Mouse (Mus musculus) heart, embryonic 16.5 days (tissue): ENCODE results near the gene Wdr5. TPM values are rescaled to one million over a fixed set of nuclear protein-coding genes. Genes with fewer than 3 reads are reported as not detected.

ENCODE experiments used
- ATAC-seq: fragments of 200-750 bp; cut with Nextera tagmentation; replicated peaks from 2 replicates; pipeline ENCODE4 v1.8.0; 2017; ENCODE audit warnings: moderate number of reproducible peaks; ENCODE audit not compliant: insufficient read depth, low FRiP score; ENCODE audit errors: extremely low read depth
- H3K27ac ChIP-seq: fragments of 300-500 bp; sonication (generic); 2 replicates; pipeline ENCODE4 v1.5.1; 2014; ENCODE audit warnings: mild to moderate bottlenecking, low read length, control low read depth, moderate library complexity
- H3K27me3 ChIP-seq: fragments of 300-500 bp; sonication (generic); 2 replicates; pipeline ENCODE4 v1.6.1; 2014; ENCODE audit warnings: low read length, mixed read lengths; ENCODE audit not compliant: control insufficient read depth, insufficient read depth
- H3K36me3 ChIP-seq: fragments of 300-500 bp; sonication (generic); 2 replicates; pipeline ENCODE4 v1.6.1; 2014; ENCODE audit not compliant: control insufficient read depth, insufficient read depth
- H3K4me1 ChIP-seq: fragments of 300-500 bp; sonication (generic); 2 replicates; pipeline ENCODE4 v1.6.1; 2014; ENCODE audit warnings: low read length, mixed read lengths; ENCODE audit not compliant: control insufficient read depth, insufficient read depth
- H3K4me2 ChIP-seq: fragments of 300-500 bp; sonication (generic); 2 replicates; pipeline ENCODE4 v1.6.1; 2014; ENCODE audit warnings: low read depth, mild to moderate bottlenecking, control low read depth, low read length
- H3K4me3 ChIP-seq: fragments of 300-500 bp; sonication (generic); 2 replicates; pipeline ENCODE4 v1.5.1; 2014; ENCODE audit warnings: mild to moderate bottlenecking, control low read depth, low read length
- H3K9ac ChIP-seq: fragments of 300-500 bp; sonication (generic); 2 replicates; pipeline ENCODE4 v1.6.1; 2014; ENCODE audit warnings: low read length, control low read depth
- H3K9me3 ChIP-seq: fragments of 300-500 bp; sonication (generic); replicated peaks from 2 replicates; pipeline ENCODE4 v1.6.1; 2016; ENCODE audit warnings: low read length; ENCODE audit not compliant: control insufficient read depth
- WGBS: fragments of 180-500 bp; shearing (Covaris S2); extraction: QIAGEN DNeasy Blood & Tissue Kit; methylation state at CpG from one replicate; pipeline ENCODE4 v1.1.7; 2014; 5-methylcytosine and 5-hydroxymethylcytosine counted together
- polyA plus RNA-seq: library from polyadenylated mRNA; unstranded; fragments of >200 nt; fragmentation: Nextera tagmentation; extraction: Ambion mirVana; gene quantifications from 2 replicates; pipeline ENCODE4 v1.2.1, GENCODE M21; 2015

The Wdr5 gene
- polyA plus RNA-seq, 1 experiment from 2014 or later: 32.2 TPM

- Histone ChIP-seq H3K4me1 (peaks cover 10% of the 10 kb centered on the region), H3K36me3 (no peaks in the 10 kb centered on the region), H3K9me3 (no peaks in the 10 kb centered on the region), H3K4me2 (no peak overlapping the region), H3K9ac (no peak overlapping the region), H3K27ac (peak overlapping the region; percentile 71), H3K4me3 (no peak overlapping the region), H3K27me3 (no peaks in the 10 kb centered on the region)
- peak; percentile 88 for ATAC-seq
- 38% methylated on average over 18 of the region's 18 CpGs for WGBS
Measured at GRCm38 (mm10) chr2:27572928-27573627, 58.1 kb downstream of the Wdr5 start.

GRCm38 (mm10) chr2:27573628-27573966 lies 58.6 kb downstream of the Wdr5 start:
- Histone ChIP-seq H3K4me3 (no peak overlapping the region), H3K27ac (no peak overlapping the region; the same call in 1 of the 2 replicates), H3K9me3 (no peaks in the 10 kb centered on the region), H3K27me3 (no peaks in the 10 kb centered on the region), H3K9ac (no peak overlapping the region), H3K4me2 (no peak overlapping the region), H3K36me3 (no peaks in the 10 kb centered on the region), H3K4me1 (peaks cover 10% of the 10 kb centered on the region)
- ATAC-seq: no peak
- WGBS: 78% methylated on average over 8 of the region's 8 CpGs

GRCm38 (mm10) chr2:27576416-27576815 lies 61.5 kb downstream of the Wdr5 start:
- Histone ChIP-seq H3K4me2 (no peak overlapping the region), H3K27me3 (no peaks in the 10 kb centered on the region), H3K36me3 (no peaks in the 10 kb centered on the region), H3K27ac (no peak overlapping the region), H3K4me3 (no peak overlapping the region), H3K9me3 (no peaks in the 10 kb centered on the region), H3K9ac (no peak overlapping the region), H3K4me1 (peaks cover 10% of the 10 kb centered on the region)
- no peak for ATAC-seq
- 74% methylated on average over 4 of the region's 4 CpGs for WGBS

- Histone ChIP-seq H3K4me3 (no peak overlapping the region), H3K9me3 (no peaks in the 10 kb centered on the region), H3K9ac (no peak overlapping the region), H3K27ac (no peak overlapping the region), H3K36me3 (no peaks in the 10 kb centered on the region), H3K4me2 (no peak overlapping the region), H3K4me1 (no peaks in the 10 kb centered on the region), H3K27me3 (no peaks in the 10 kb centered on the region)
- WGBS: 80% methylated on average over 4 of the region's 4 CpGs
- ATAC-seq: no peak
Measured at GRCm38 (mm10) chr2:27578552-27578951, 63.6 kb downstream of the Wdr5 start.

GRCm38 (mm10) chr2:27582112-27582511 lies 67.2 kb downstream of the Wdr5 start:
- WGBS: 45% methylated on average over 11 of the region's 11 CpGs
- Histone ChIP-seq H3K36me3 (no peaks in the 10 kb centered on the region), H3K9me3 (peaks cover 5% of the 10 kb centered on the region; the same call in 1 of the 2 replicates), H3K9ac (no peak overlapping the region), H3K4me3 (no peak overlapping the region), H3K27me3 (no peaks in the 10 kb centered on the region), H3K4me1 (no peaks in the 10 kb centered on the region), H3K27ac (no peak overlapping the region), H3K4me2 (no peak overlapping the region)
- ATAC-seq: no peak

GRCm38 (mm10) chr2:27583019-27583418 lies 68.1 kb downstream of the Wdr5 start:
- WGBS: 90% methylated on average over 2 of the region's 2 CpGs
- Histone ChIP-seq H3K4me1 (no peaks in the 10 kb centered on the region), H3K27me3 (no peaks in the 10 kb centered on the region), H3K4me3 (no peak overlapping the region), H3K4me2 (no peak overlapping the region), H3K9ac (no peak overlapping the region), H3K27ac (no peak overlapping the region), H3K36me3 (no peaks in the 10 kb centered on the region), H3K9me3 (peaks cover 5% of the 10 kb centered on the region; the same call in 1 of the 2 replicates)
- ATAC-seq: no peak

- no peak for ATAC-seq
- 92% methylated on average over 13 of the region's 13 CpGs for WGBS
- Histone ChIP-seq H3K27me3 (no peaks in the 10 kb centered on the region), H3K9ac (no peak overlapping the region), H3K36me3 (no peaks in the 10 kb centered on the region), H3K4me3 (no peak overlapping the region), H3K4me2 (no peak overlapping the region), H3K4me1 (no peaks in the 10 kb centered on the region), H3K9me3 (peaks cover 5% of the 10 kb centered on the region; the same call in 1 of the 2 replicates), H3K27ac (no peak overlapping the region)
Measured at GRCm38 (mm10) chr2:27584546-27584945, 69.6 kb downstream of the Wdr5 start.

Other genes with a start within 250 kb of the Wdr5 start
- 2.6 and 3.8 TPM in 2 replicates for gene Vav2, start 88.1 kb upstream of the Wdr5 start, polyA plus RNA-seq
- gene Brd3os, start 72.8 kb upstream of the Wdr5 start, polyA plus RNA-seq: 3.6 and 3.8 TPM in 2 replicates
- gene Brd3, start 7.5 kb upstream of the Wdr5 start, polyA plus RNA-seq: 57.1 and 61.0 TPM in 2 replicates
- gene Rxra, start 161.3 kb downstream of the Wdr5 start, polyA plus RNA-seq: 6.6 and 8.4 TPM in 2 replicates